Mouse (Mus musculus) heart, adult 2 months (tissue): ENCODE measurements at regions not wholly inside any gene's neighbourhood (a gene's known extent, or its start where the extent isn't known, plus 50 kb on each side); places are given as distances from the start of the nearest gene placed in this dataset.

Experiments
- DNase-seq, 2 experiments: peaks; one replicate each; pipeline ENCODE4 v3.0.0; 2021
- H3K27ac ChIP-seq: fragments of 200-600 bp; 2 replicates; pipeline ENCODE4 v1.8.1; 2022
- H3K27me3 ChIP-seq: fragments of 200-500 bp; 2 replicates; pipeline ENCODE4 v1.6.1; 2012; ENCODE audit warnings: mild to moderate bottlenecking, low read length, inconsistent platforms, mixed read lengths; ENCODE audit not compliant: control insufficient read depth, insufficient read depth
- H3K36me3 ChIP-seq: fragments of 200-500 bp; 2 replicates; pipeline ENCODE4 v1.6.1; 2012; ENCODE audit warnings: low read length, inconsistent platforms; ENCODE audit not compliant: control insufficient read depth, insufficient read depth
- H3K4me1 ChIP-seq: fragments of 200-500 bp; 2 replicates; pipeline ENCODE4 v1.6.1; 2011; ENCODE audit warnings: low read length; ENCODE audit not compliant: control insufficient read depth, insufficient read depth
- H3K4me3 ChIP-seq: fragments of 200-600 bp; 2 replicates; pipeline ENCODE4 v1.8.1; 2022
- H3K79me2 ChIP-seq: fragments of 200-500 bp; replicated peaks from 2 replicates; pipeline ENCODE4 v1.6.1; 2012; ENCODE audit warnings: mild to moderate bottlenecking, inconsistent platforms, low read length, moderate library complexity, mixed read lengths; ENCODE audit not compliant: control insufficient read depth, insufficient read depth
- H3K9ac ChIP-seq: fragments of 200-500 bp; 2 replicates; pipeline ENCODE4 v1.6.1; 2012; ENCODE audit warnings: low read depth, mild to moderate bottlenecking, control low read depth, inconsistent platforms, low read length, mixed read lengths
- CTCF ChIP-seq: fragments of 200-600 bp; IDR thresholded peaks from 2 replicates; pipeline ENCODE4 v1.8.1; 2022; ENCODE audit warnings: antibody characterized with exemption, mild to moderate bottlenecking, moderate library complexity
- EP300 ChIP-seq: fragments of 200-500 bp; IDR thresholded peaks from 2 replicates; pipeline ENCODE4 v1.6.1; 2011; ENCODE audit warnings: low read depth, low read length, control low read depth; ENCODE audit not compliant: insufficient read depth
- POLR2A ChIP-seq: fragments of 200-500 bp; IDR thresholded peaks from 2 replicates; pipeline ENCODE4 v1.6.1; 2011; ENCODE audit warnings: mild to moderate bottlenecking, low read depth, low read length, control low read depth; ENCODE audit not compliant: insufficient read depth
- WGBS: fragments of 180-500 bp; shearing (Covaris S2); methylation state at CpG from one replicate; pipeline ENCODE4 v1.1.7; 2018; 5-methylcytosine and 5-hydroxymethylcytosine counted together
- intact Hi-C: fragments of 180-260 bp; cut with DNase I; formaldehyde crosslinking; loops from one replicate; pipeline ENCODE4 v1.15.1; 2025

DNA sequence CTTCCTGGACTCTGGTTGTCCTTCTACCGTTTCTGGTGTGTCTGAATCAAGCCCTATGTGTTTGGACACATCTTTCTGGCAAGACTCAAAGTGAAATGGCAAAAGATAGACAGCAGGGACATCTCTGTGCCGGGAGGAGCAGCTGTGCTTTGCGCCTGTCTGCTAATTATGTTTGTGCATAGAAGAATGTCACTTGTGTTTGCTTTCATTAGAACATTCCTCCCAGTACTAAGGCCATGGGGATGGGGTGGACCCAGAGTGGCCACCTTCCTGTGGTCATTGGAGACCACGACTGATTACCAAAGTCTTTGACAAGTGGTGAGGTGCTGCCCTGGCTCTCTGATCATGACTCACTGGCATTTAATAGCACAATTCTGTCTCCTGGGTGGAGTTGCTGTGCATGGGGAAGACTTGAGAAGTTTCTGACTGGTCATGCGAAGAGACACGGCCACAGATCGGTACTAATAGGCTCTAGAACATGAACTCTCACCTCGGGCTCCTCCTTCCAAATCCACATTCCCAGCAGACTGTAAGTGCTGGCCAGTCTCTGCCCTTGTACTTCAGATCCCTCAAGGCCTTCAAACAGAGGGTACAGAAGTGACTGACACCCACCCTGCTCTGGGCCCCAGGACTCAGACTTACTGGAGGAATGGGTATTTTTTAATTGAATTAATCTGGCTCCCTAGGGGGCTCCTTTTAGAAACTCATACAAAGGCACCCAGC, 279.0 kb downstream of the Gm49356 start:
- 94% methylated on average over 8 of the region's 8 CpGs for WGBS
- no peak overlapping the region for H3K9ac ChIP-seq
- no peaks in the 10 kb centered on the region for H3K79me2 ChIP-seq
- DNase-seq: no peak
- H3K4me1 ChIP-seq: no peaks in the 10 kb centered on the region
- TF ChIP-seq CTCF (no peak), POLR2A (no peak), EP300 (no peak)
- H3K4me3 ChIP-seq: no peak overlapping the region
- intact Hi-C loops: no loop called here
- H3K27me3 ChIP-seq: no peaks in the 10 kb centered on the region
- no peak overlapping the region for H3K27ac ChIP-seq
- 0 out of 2 replicates have a peak, but pooled peaks cover 2% of the 10 kb centered on the region for H3K36me3 ChIP-seq

- Histone ChIP-seq H3K79me2 (no peaks in the 10 kb centered on the region), H3K27ac (no peak overlapping the region), H3K27me3 (no peaks in the 10 kb centered on the region), H3K4me3 (no peak overlapping the region), H3K36me3 (0 out of 2 replicates have a peak, but pooled peaks cover 2% of the 10 kb centered on the region), H3K4me1 (peaks cover 3% of the 10 kb centered on the region; the same call in 1 of the 2 replicates), H3K9ac (no peak overlapping the region)
- DNase-seq: no peak
- TF ChIP-seq POLR2A (no peak), CTCF (no peak), EP300 (no peak)
- 96% methylated on average over 4 of the region's 4 CpGs for WGBS
- intact Hi-C loops: no loop called here
Measured at GRCm38 (mm10) chr15:59168660-59169170, 279.6 kb downstream of the Gm49356 start.

DNA sequence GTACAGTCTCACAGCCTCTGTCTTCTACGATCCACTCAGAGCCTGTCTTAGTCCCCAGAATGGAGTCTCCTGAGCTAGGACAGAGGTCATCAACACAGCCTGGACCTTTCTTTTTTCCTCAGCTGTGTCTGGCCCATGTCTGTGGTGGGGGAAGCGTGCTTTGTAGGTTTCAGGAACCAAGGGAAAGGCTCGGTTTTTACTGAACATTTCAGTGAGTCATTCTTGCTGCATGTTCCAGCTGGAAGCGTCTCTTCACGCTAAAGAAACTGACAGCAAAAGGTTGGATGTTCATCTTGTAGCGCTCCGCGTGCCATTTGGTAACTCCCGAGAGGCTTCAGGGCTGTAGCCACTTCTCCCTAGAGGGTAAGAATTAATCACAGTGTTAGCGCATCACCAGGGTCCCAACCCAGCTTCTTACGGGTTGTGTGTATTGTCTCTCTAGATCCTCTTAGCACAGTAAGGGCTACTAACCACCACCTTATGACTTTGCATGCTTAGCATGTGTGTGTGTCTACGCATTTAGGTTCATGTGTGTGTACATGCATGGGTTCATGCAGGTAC, 280.2 kb downstream of the Gm49356 start:
- 82% methylated on average over 12 of the region's 12 CpGs for WGBS
- Histone ChIP-seq H3K4me1 (peaks cover 6% of the 10 kb centered on the region; the same call in 1 of the 2 replicates), H3K36me3 (0 out of 2 replicates have a peak, but pooled peaks cover 2% of the 10 kb centered on the region), H3K27me3 (no peaks in the 10 kb centered on the region), H3K79me2 (no peaks in the 10 kb centered on the region), H3K27ac (no peak overlapping the region), H3K4me3 (no peak overlapping the region), H3K9ac (no peak overlapping the region)
- DNase-seq: no peak
- TF ChIP-seq EP300: no peak
- TF ChIP-seq POLR2A: no peak
- intact Hi-C loops: no loop called here

GRCm38 (mm10) chr15:59169831-59170230, 280.7 kb downstream of the Gm49356 start:
- H3K4me3 ChIP-seq: no peak overlapping the region
- 99% methylated on average over 3 of the region's 3 CpGs for WGBS
- no peak for TF ChIP-seq CTCF
- TF ChIP-seq POLR2A: no peak
- TF ChIP-seq EP300: no peak

GRCm38 (mm10) chr15:59171120-59171519, 282.0 kb downstream of the Gm49356 start:
- H3K9ac ChIP-seq: no peak overlapping the region
- no peaks in the 10 kb centered on the region for H3K79me2 ChIP-seq
- no peak overlapping the region for H3K4me3 ChIP-seq
- H3K36me3 ChIP-seq: 0 out of 2 replicates have a peak, but pooled peaks cover 2% of the 10 kb centered on the region
- intact Hi-C loops: no loop called here
- H3K27ac ChIP-seq: no peak overlapping the region
- no peaks in the 10 kb centered on the region for H3K27me3 ChIP-seq
- WGBS: 10% methylated on average over 6 of the region's 6 CpGs
- peaks cover 10% of the 10 kb centered on the region; the same call in 1 of the 2 replicates for H3K4me1 ChIP-seq
- no peak for TF ChIP-seq CTCF
- TF ChIP-seq POLR2A: no peak
- no peak for TF ChIP-seq EP300
- DNase-seq: no peak

More at GRCm38 (mm10) chr15:59169831-59170230, 280.7 kb downstream of the Gm49356 start:
- Histone ChIP-seq H3K27ac (no peak overlapping the region), H3K27me3 (no peaks in the 10 kb centered on the region), H3K79me2 (no peaks in the 10 kb centered on the region), H3K4me1 (peaks cover 7% of the 10 kb centered on the region; the same call in 1 of the 2 replicates), H3K9ac (no peak overlapping the region), H3K36me3 (0 out of 2 replicates have a peak, but pooled peaks cover 2% of the 10 kb centered on the region)
- intact Hi-C loops: no loop called here
- no peak for DNase-seq
